Mouse (Mus musculus) stomach, embryonic 14.5 days (tissue): ENCODE data around the gene Gm49398. TPM values are rescaled to one million over a fixed set of nuclear protein-coding genes. Genes with fewer than 3 reads are reported as not detected.

Source experiments
- ATAC-seq: fragments of 200-750 bp; cut with Nextera tagmentation; 2 replicates; pipeline ENCODE4 v1.8.0; 2017; ENCODE audit warnings: low read depth, moderate TSS enrichment; ENCODE audit not compliant: insufficient number of reproducible peaks, insufficient read depth, low FRiP score
- H3K27ac ChIP-seq: fragments of 300-500 bp; sonication (generic); 2 replicates; pipeline ENCODE4 v1.5.1; 2014; ENCODE audit warnings: mild to moderate bottlenecking, low read length, moderate library complexity, mixed read lengths
- H3K27me3 ChIP-seq: fragments of 300-500 bp; sonication (generic); 2 replicates; pipeline ENCODE4 v1.6.1; 2014; ENCODE audit warnings: low read length, control low read depth, mixed read lengths; ENCODE audit not compliant: control insufficient read depth, insufficient read depth
- H3K36me3 ChIP-seq: fragments of 300-500 bp; sonication (generic); 2 replicates; pipeline ENCODE4 v1.6.1; 2014; ENCODE audit warnings: mild to moderate bottlenecking, control low read depth, low read length, moderate library complexity, mixed read lengths; ENCODE audit not compliant: control insufficient read depth, insufficient read depth
- H3K4me1 ChIP-seq: fragments of 300-500 bp; sonication (generic); 2 replicates; pipeline ENCODE4 v1.6.1; 2014; ENCODE audit warnings: low read length, control low read depth, mixed read lengths; ENCODE audit not compliant: control insufficient read depth, insufficient read depth
- H3K4me2 ChIP-seq: fragments of 300-500 bp; sonication (generic); replicated peaks from 2 replicates; pipeline ENCODE4 v1.6.1; 2014; ENCODE audit warnings: low read depth, low read length, control low read depth
- H3K4me3 ChIP-seq: fragments of 300-500 bp; sonication (generic); 2 replicates; pipeline ENCODE4 v1.5.1; 2014; ENCODE audit warnings: low read depth, low read length, control low read depth
- H3K9ac ChIP-seq: fragments of 300-500 bp; sonication (generic); replicated peaks from 2 replicates; pipeline ENCODE4 v1.6.1; 2014; ENCODE audit warnings: low read depth, mild to moderate bottlenecking, control low read depth, low read length, moderate library complexity, mixed read lengths
- H3K9me3 ChIP-seq: fragments of 300-500 bp; sonication (generic); 2 replicates; pipeline ENCODE4 v1.6.1; 2016; ENCODE audit warnings: low read depth, low read length, control low read depth; ENCODE audit not compliant: control insufficient read depth
- WGBS: fragments of 180-500 bp; shearing (Covaris S2); extraction: QIAGEN DNeasy Blood & Tissue Kit; methylation state at CpG from one replicate; pipeline ENCODE4 v1.1.7; 2014; 5-methylcytosine and 5-hydroxymethylcytosine counted together
- microRNA-seq: library from miRNA; unstranded; fragments of <30 nt; microRNA quantifications from one replicate; pipeline ENCODE4, GENCODE M21; 2016
- polyA plus RNA-seq: library from polyadenylated mRNA; unstranded; fragments of >200 nt; fragmentation: Nextera tagmentation; extraction: Ambion mirVana; gene quantifications from 2 replicates; pipeline ENCODE4 v1.2.1, GENCODE M21; 2014

Gm49398 gene
- not detected in 2 replicates for polyA plus RNA-seq

DNA sequence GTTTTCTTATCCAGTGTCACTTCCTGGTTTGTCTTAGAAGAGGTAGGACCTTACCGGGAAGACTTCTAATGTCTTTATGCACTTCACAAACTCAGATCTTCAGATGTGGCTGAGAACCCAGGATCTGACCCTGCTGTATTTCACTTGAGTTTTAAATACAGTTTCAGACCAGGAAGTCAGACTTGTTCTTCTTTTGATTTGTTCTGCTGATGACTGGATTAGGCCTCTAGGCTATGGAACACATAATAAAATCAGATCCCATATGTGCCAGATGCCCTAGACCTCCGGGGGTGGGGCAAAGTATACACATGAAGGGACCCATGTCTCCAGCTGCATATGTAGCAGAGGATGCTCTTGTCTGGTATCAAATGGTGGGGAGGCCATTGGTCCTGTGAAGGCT is at the start of gene Gm49398:
Gm49398 (minus strand) TSS at position 101 of the 400 bp plus-strand sequence.
- Histone ChIP-seq H3K27ac (no peak within 1 kb of the TSS), H3K9ac (no peak within 1 kb of the TSS), H3K4me1 (no peaks in the 10 kb centered on the region), H3K27me3 (no peaks in the 10 kb centered on the region), H3K36me3 (no peaks in the 10 kb centered on the region), H3K9me3 (no peaks in the 10 kb centered on the region), H3K4me3 (no peak within 1 kb of the TSS), H3K4me2 (no peak within 1 kb of the TSS)
- WGBS: 93% methylated on average over 2 of the region's 2 CpGs
- ATAC-seq: no peak

DNA sequence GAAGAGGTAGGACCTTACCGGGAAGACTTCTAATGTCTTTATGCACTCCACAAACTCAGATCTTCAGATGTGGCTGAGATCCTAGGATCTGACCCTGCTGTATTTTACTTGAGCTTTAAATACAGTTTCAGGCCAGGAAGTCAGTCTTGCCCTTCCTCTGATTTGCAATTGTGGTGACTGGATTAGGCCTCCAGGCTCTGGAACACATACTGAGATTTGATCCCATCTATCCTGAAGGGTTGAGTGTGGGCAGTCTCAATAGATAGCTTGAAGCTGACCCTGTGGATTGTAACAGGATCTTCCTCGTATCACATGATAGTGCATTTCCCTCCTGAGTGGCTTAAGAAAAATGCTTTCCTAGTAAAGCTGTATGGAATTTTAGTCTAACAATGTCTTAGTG is 33.4 kb downstream of the Gm49398 start, which contains the start of gene Cts8:
Cts8 (minus strand) TSS at position 101 of the 400 bp plus-strand sequence.
- H3K9ac ChIP-seq: no peak within 1 kb of the TSS
- WGBS: 83% methylated on average over 2 of the region's 2 CpGs
- no peak within 1 kb of the TSS for H3K4me3 ChIP-seq
- no peaks in the 10 kb centered on the region for H3K4me1 ChIP-seq
- H3K4me2 ChIP-seq: no peak within 1 kb of the TSS
- H3K27me3 ChIP-seq: no peaks in the 10 kb centered on the region
- no peak within 1 kb of the TSS for H3K27ac ChIP-seq
- no peaks in the 10 kb centered on the region for H3K36me3 ChIP-seq
- no peaks in the 10 kb centered on the region for H3K9me3 ChIP-seq
- no peak for ATAC-seq

- H3K27me3 ChIP-seq: no peaks in the 10 kb centered on the region
- no peaks in the 10 kb centered on the region for H3K4me1 ChIP-seq
- 59% methylated on average over 13 of the region's 13 CpGs for WGBS
- no peaks in the 10 kb centered on the region for H3K36me3 ChIP-seq
- no peak overlapping the region for H3K4me2 ChIP-seq
- no peak overlapping the region for H3K9ac ChIP-seq
- ATAC-seq: no peak
- H3K9me3 ChIP-seq: no peaks in the 10 kb centered on the region
- H3K4me3 ChIP-seq: no peak overlapping the region
- H3K27ac ChIP-seq: no peak overlapping the region
Measured at GRCm38 (mm10) chr13:61241076-61241947, 47.3 kb downstream of the Gm49398 start.

DNA sequence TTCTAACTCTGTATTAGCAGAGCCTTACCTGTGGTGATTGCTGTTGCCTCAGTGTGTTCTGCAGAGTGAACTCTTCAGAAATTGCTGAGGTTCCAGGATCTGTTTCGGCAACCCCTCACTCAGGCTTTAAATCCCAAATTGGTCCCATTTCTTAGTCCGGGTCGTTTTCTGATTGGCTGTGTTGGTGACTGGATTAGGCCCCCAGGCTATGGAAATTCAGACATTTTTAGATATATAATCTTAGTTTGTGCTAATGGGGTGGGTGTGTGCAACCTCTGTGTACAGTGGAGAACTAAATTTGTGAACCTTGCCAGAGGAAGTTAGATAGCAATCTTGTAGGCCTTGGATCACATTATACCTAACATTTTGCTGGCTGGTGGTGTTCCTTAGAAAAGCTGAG is 85.3 kb downstream of the Gm49398 start, which contains the start of gene Cts6:
Cts6 (minus strand) TSS at position 101 of the 400 bp plus-strand sequence.
- Histone ChIP-seq H3K4me1 (no peaks in the 10 kb centered on the region), H3K27ac (no peak within 1 kb of the TSS), H3K9me3 (no peaks in the 10 kb centered on the region; the same call in 1 of the 2 replicates), H3K4me2 (no peak within 1 kb of the TSS), H3K9ac (no peak within 1 kb of the TSS), H3K27me3 (no peaks in the 10 kb centered on the region), H3K36me3 (no peaks in the 10 kb centered on the region), H3K4me3 (no peak within 1 kb of the TSS)
- ATAC-seq: no peak
- 88% methylated on average over 3 of the region's 3 CpGs for WGBS

Small RNA genes lying within 50 kb of the gene (microRNA-seq; reads per million reads assigned to microRNA genes)
- not detected for gene Gm27704

Other genes starting within 250 kb of the Gm49398 start
- not detected in 2 replicates for gene Ctsq, start 248.2 kb downstream of the Gm49398 start, polyA plus RNA-seq
- not detected in 2 replicates for gene Ctsr, start 124.6 kb downstream of the Gm49398 start, polyA plus RNA-seq
- gene Cts6, start 85.4 kb downstream of the Gm49398 start, polyA plus RNA-seq: not detected in 2 replicates
- gene Cts8, start 33.5 kb downstream of the Gm49398 start, polyA plus RNA-seq: not detected in 2 replicates
- gene Cts7, start 69.4 kb upstream of the Gm49398 start, polyA plus RNA-seq: not detected in 2 replicates